Mouse (Mus musculus) olfactory bulb, adult 2 months (tissue): ENCODE data around the gene Wdr81.

Source experiments
- CTCF ChIP-seq: fragments of 200-500 bp; IDR thresholded peaks from 2 replicates; pipeline ENCODE4 v1.5.1; 2012; ENCODE audit warnings: low read depth, mild to moderate bottlenecking, low read length, moderate library complexity; ENCODE audit not compliant: insufficient read depth
- POLR2A ChIP-seq: fragments of 200-500 bp; IDR thresholded peaks from 2 replicates; pipeline ENCODE4 v1.6.1; 2012; ENCODE audit warnings: mild to moderate bottlenecking, low read depth, low read length, moderate library complexity; ENCODE audit not compliant: insufficient read depth

GRCm38 (mm10) chr11:75406865-75407264 lies 47.7 kb downstream of the Wdr81 start:
- TF ChIP-seq CTCF (no peak), POLR2A (no peak)
